Comparison of ENCODE assay signal across 9 mouse cellular contexts in genomic region chr9:57639661-57640328, GRCm38 (mm10). TPM values are rescaled to one million over a fixed set of nuclear protein-coding genes. Genes with fewer than 3 reads are reported as not detected.
A peak's percentile ranks its signal among the peaks of the same experiment; 100 is the strongest.
DNase-seq lines count a peak whose midpoint lies in the region; ATAC-seq and TF ChIP-seq lines count a peak whose summit lies in the region.
"Had no signal": no experiment of that assay in that cellular context is flagged by ENCODE, and none has a peak within 500 bp of the region (broad histone marks: within the 10 kb centered on the region; RNA-seq: fewer than 3 reads in every experiment).

No protein-coding gene starts in this region.

- H3K9me3 ChIP-seq in embryonic facial prominence, embryonic 12.5 days = no peaks in the 10 kb centered on the region
- no peaks in the 10 kb centered on the region for H3K9me3 ChIP-seq in intestine, embryonic 15.5 days
- H3K9me3 ChIP-seq in neural tube, embryonic 12.5 days = no peaks in the 10 kb centered on the region

- ATAC-seq in embryonic facial prominence, embryonic 12.5 days (ENCODE audit: insufficient number of reproducible peaks, insufficient read depth, low FRiP score, low TSS enrichment) = no peak
- no peak for ATAC-seq in intestine, embryonic 15.5 days
- no peak for ATAC-seq in neural tube, embryonic 12.5 days (ENCODE audit: low FRiP score, low read depth)

- WGBS in embryonic facial prominence, embryonic 12.5 days = 59% methylated on average over 5 of the region's 5 CpGs
- 58% methylated on average over 5 of the region's 5 CpGs for WGBS in intestine, embryonic 15.5 days
- 74% methylated on average over 5 of the region's 5 CpGs for WGBS in neural tube, embryonic 12.5 days

- no peak overlapping the region for H3K4me3 ChIP-seq in left cerebral cortex, adult 2 months
- peak overlapping the region; percentile 6; the same call in 1 of the 2 replicates for H3K4me3 ChIP-seq in embryonic facial prominence, embryonic 12.5 days
- H3K4me3 ChIP-seq in intestine, embryonic 15.5 days (replicated peaks) = peak overlapping the region; percentile 31
- no peak overlapping the region for H3K4me3 ChIP-seq in neural tube, embryonic 12.5 days

- H3K36me3 ChIP-seq in embryonic facial prominence, embryonic 12.5 days = peaks cover 8% of the 10 kb centered on the region; the same call in 1 of the 2 replicates
- H3K36me3 ChIP-seq in intestine, embryonic 15.5 days = no peaks in the 10 kb centered on the region
- H3K36me3 ChIP-seq in neural tube, embryonic 12.5 days = peaks cover 9% of the 10 kb centered on the region; the same call in 1 of the 2 replicates

- no peak for TF ChIP-seq CTCF in left cerebral cortex, adult 2 months (IDR thresholded peaks at IDR 0.05)

- H3K27ac ChIP-seq in left cerebral cortex, adult 2 months = peak overlapping the region; percentile 73
- H3K27ac ChIP-seq in embryonic facial prominence, embryonic 12.5 days = peak overlapping the region; percentile 87
- peak overlapping the region; percentile 89 for H3K27ac ChIP-seq in intestine, embryonic 15.5 days
- H3K27ac ChIP-seq in neural tube, embryonic 12.5 days = peak overlapping the region; percentile 5; the same call in 1 of the 2 replicates

- DNase-seq in left cerebral cortex, adult 2 months (ENCODE audit: extremely low spot score in 1 of 2, low spot score in 2 of 2) = no peak
- no peak for DNase-seq in left cerebral cortex, adult 11 months (ENCODE audit: low spot score)
- DNase-seq in left cerebral cortex, postnatal 36 days (ENCODE audit: low spot score in 2 of 2) = no peak
- DNase-seq in layer of hippocampus, postnatal 25 days (ENCODE audit: extremely low spot score in 1 of 2, low spot score in 1 of 2) = no peak
- DNase-seq in natural killer cell, adult 2 months (ENCODE audit: low spot score in 2 of 2) = no peak
- DNase-seq: right cerebral cortex, postnatal 4 days had no signal

- peak overlapping the region; percentile 37 for H3K4me2 ChIP-seq in embryonic facial prominence, embryonic 12.5 days (replicated peaks)
- peak overlapping the region; percentile 66 for H3K4me2 ChIP-seq in intestine, embryonic 15.5 days (replicated peaks)
- peak overlapping the region; percentile 44 for H3K4me2 ChIP-seq in neural tube, embryonic 12.5 days (replicated peaks)

- peaks cover 73% of the 10 kb centered on the region for H3K4me1 ChIP-seq in embryonic facial prominence, embryonic 12.5 days
- H3K4me1 ChIP-seq in intestine, embryonic 15.5 days (replicated peaks) = peaks cover 80% of the 10 kb centered on the region
- H3K4me1 ChIP-seq in neural tube, embryonic 12.5 days = peaks cover 74% of the 10 kb centered on the region

- 0 out of 2 replicates have a peak overlapping the region, but pooled peaks have one; percentile 27 for H3K9ac ChIP-seq in embryonic facial prominence, embryonic 12.5 days
- peak overlapping the region; percentile 24 for H3K9ac ChIP-seq in intestine, embryonic 15.5 days
- peak overlapping the region; percentile 42; the same call in 1 of the 2 replicates for H3K9ac ChIP-seq in neural tube, embryonic 12.5 days

- intact Hi-C loops in left cerebral cortex, adult 2 months (cut with DNase I) = no loop called here
- intact Hi-C loops in left cerebral cortex, postnatal 36 days (cut with DNase I) = no loop called here

- H3K27me3 ChIP-seq in embryonic facial prominence, embryonic 12.5 days = no peaks in the 10 kb centered on the region
- no peaks in the 10 kb centered on the region for H3K27me3 ChIP-seq in intestine, embryonic 15.5 days (replicated peaks)
- H3K27me3 ChIP-seq in neural tube, embryonic 12.5 days (replicated peaks) = no peaks in the 10 kb centered on the region

RNA-seq across cellular contexts. Expression of gene Csk, which starts 13.6 kb away (rescaled TPM):
- total RNA-seq in left cerebral cortex, adult 2 months (2021) = 10 to 100 TPM; 32.9 to 39.6 TPM
- 38.0 and 41.1 TPM in 2 replicates for polyA plus RNA-seq in embryonic facial prominence, embryonic 12.5 days (2016; fragmentation: Nextera tagmentation; extraction: Ambion mirVana)
- polyA plus RNA-seq in intestine, embryonic 15.5 days (2015; fragmentation: Nextera tagmentation; extraction: Ambion mirVana) = 29.0 and 31.4 TPM in 2 replicates
- 40.3 and 41.7 TPM in 2 replicates for polyA plus RNA-seq in neural tube, embryonic 12.5 days (2016; fragmentation: Nextera tagmentation; extraction: Ambion mirVana)
- 10 to 100 TPM; 36.7 to 38.6 TPM for total RNA-seq in left cerebral cortex, postnatal 36 days (2021)
- total RNA-seq in layer of hippocampus, postnatal 25 days (2021) = 10 to 100 TPM; 37.5 to 37.9 TPM

RNA-seq across cellular contexts. Expression of gene Lman1l, which starts 19.2 kb away (rescaled TPM):
- total RNA-seq in left cerebral cortex, adult 2 months (2021) = not detected
- not detected in 2 replicates for polyA plus RNA-seq in embryonic facial prominence, embryonic 12.5 days (2016; fragmentation: Nextera tagmentation; extraction: Ambion mirVana)
- not detected in 2 replicates for polyA plus RNA-seq in intestine, embryonic 15.5 days (2015; fragmentation: Nextera tagmentation; extraction: Ambion mirVana)
- not detected in 2 replicates for polyA plus RNA-seq in neural tube, embryonic 12.5 days (2016; fragmentation: Nextera tagmentation; extraction: Ambion mirVana)
- total RNA-seq in left cerebral cortex, postnatal 36 days (2021) = not detected
- not detected for total RNA-seq in layer of hippocampus, postnatal 25 days (2021)

RNA-seq across cellular contexts. Expression of gene Cplx3, which starts 33.7 kb away (rescaled TPM):
- total RNA-seq in left cerebral cortex, adult 2 months (2021) = 1 to 10 TPM; 9.1 to 9.6 TPM
- polyA plus RNA-seq in embryonic facial prominence, embryonic 12.5 days (2016; fragmentation: Nextera tagmentation; extraction: Ambion mirVana) = 0.10 and 0.75 TPM in 2 replicates
- polyA plus RNA-seq in intestine, embryonic 15.5 days (2015; fragmentation: Nextera tagmentation; extraction: Ambion mirVana) = not detected in 2 replicates
- polyA plus RNA-seq in neural tube, embryonic 12.5 days (2016; fragmentation: Nextera tagmentation; extraction: Ambion mirVana) = not detected in 2 replicates
- 10 to 100 TPM; 16.3 to 27.4 TPM for total RNA-seq in left cerebral cortex, postnatal 36 days (2021)
- total RNA-seq in layer of hippocampus, postnatal 25 days (2021) = 1 to 10 TPM; 2.7 to 3.0 TPM

RNA-seq across cellular contexts. Expression of gene Cyp1a2, which starts 43.7 kb away (rescaled TPM):
- total RNA-seq in left cerebral cortex, adult 2 months (2021) = not detected
- not detected in 2 replicates for polyA plus RNA-seq in embryonic facial prominence, embryonic 12.5 days (2016; fragmentation: Nextera tagmentation; extraction: Ambion mirVana)
- not detected in 2 replicates for polyA plus RNA-seq in intestine, embryonic 15.5 days (2015; fragmentation: Nextera tagmentation; extraction: Ambion mirVana)
- not detected in 2 replicates for polyA plus RNA-seq in neural tube, embryonic 12.5 days (2016; fragmentation: Nextera tagmentation; extraction: Ambion mirVana)
- total RNA-seq in left cerebral cortex, postnatal 36 days (2021) = not detected
- not detected for total RNA-seq in layer of hippocampus, postnatal 25 days (2021)

RNA-seq across cellular contexts. Expression of gene Cyp1a1, which starts 47.9 kb away (rescaled TPM):
- under 1 TPM; 0.16 TPM for total RNA-seq in left cerebral cortex, adult 2 months (2021)
- polyA plus RNA-seq in embryonic facial prominence, embryonic 12.5 days (2016; fragmentation: Nextera tagmentation; extraction: Ambion mirVana) = not detected in 2 replicates
- not detected in 2 replicates for polyA plus RNA-seq in intestine, embryonic 15.5 days (2015; fragmentation: Nextera tagmentation; extraction: Ambion mirVana)
- not detected in 2 replicates for polyA plus RNA-seq in neural tube, embryonic 12.5 days (2016; fragmentation: Nextera tagmentation; extraction: Ambion mirVana)
- total RNA-seq in left cerebral cortex, postnatal 36 days (2021) = under 1 TPM in 1 of 2 experiments, not detected in 1; 0.22 TPM
- total RNA-seq in layer of hippocampus, postnatal 25 days (2021) = under 1 TPM; 0.12 to 0.14 TPM

Comparison
In these comparisons a context has a peak if more than half of its experiments do, and no peak if none do; other contexts are left out.
1. H3K27ac ChIP-seq: peak in every context shown above with its lines; median percentile 89 in intestine, embryonic 15.5 days; 87 in embryonic facial prominence, embryonic 12.5 days; 73 in left cerebral cortex, adult 2 months; 5 in neural tube, embryonic 12.5 days.
2. H3K4me3 ChIP-seq: peak in embryonic facial prominence, embryonic 12.5 days (single experiment) and intestine, embryonic 15.5 days (single experiment); none in left cerebral cortex, adult 2 months (single experiment) and neural tube, embryonic 12.5 days (single experiment).
3. Peak in every context shown above with its lines, with median percentiles within 50 percentile points of each other: H3K4me2 ChIP-seq and H3K9ac ChIP-seq.